Mouse (Mus musculus): ENCODE data around the gene Rapgef5. TPM values are rescaled to one million over a fixed set of nuclear protein-coding genes. Genes with fewer than 3 reads are reported as not detected.

Gene Rapgef5
- 5.8 and 6.3 TPM in 2 replicates for polyA plus RNA-seq (2016; fragmentation: Nextera tagmentation; extraction: Ambion mirVana)

GRCm38 (mm10) chr12:117516179-117516578 is at the start of gene Rapgef5:
Rapgef5 (plus strand) TSS chr12:117516479.
- peaks cover 13% of the 10 kb centered on the region; the same call in 1 of the 2 replicates for H3K4me1 ChIP-seq
- H3K27me3 ChIP-seq (ENCODE audit: low read depth, poor library complexity, severe bottlenecking) = no peaks in the 10 kb centered on the region
- no peaks in the 10 kb centered on the region for H3K36me3 ChIP-seq
- H3K4me3 ChIP-seq = no peak within 1 kb of the TSS
- no peak for DNase-seq (ENCODE audit: low spot score)
- 96% methylated on average over 2 of the region's 2 CpGs for WGBS
- H3K27ac ChIP-seq = no peak within 1 kb of the TSS
- no peaks in the 10 kb centered on the region for H3K9me3 ChIP-seq (replicated peaks)

- no peaks in the 10 kb centered on the region for H3K9me3 ChIP-seq (replicated peaks)
- H3K4me1 ChIP-seq = 0 out of 2 replicates have a peak, but pooled peaks cover 2% of the 10 kb centered on the region
- no peak overlapping the region for H3K27ac ChIP-seq
- H3K36me3 ChIP-seq = no peaks in the 10 kb centered on the region
- WGBS = 75% methylated on average over 5 of the region's 5 CpGs
- H3K27me3 ChIP-seq (ENCODE audit: low read depth, poor library complexity, severe bottlenecking) = no peaks in the 10 kb centered on the region
- no peak for DNase-seq (ENCODE audit: low spot score)
- H3K4me3 ChIP-seq = no peak overlapping the region
These were observed 48.0 kb upstream of the Rapgef5 start for GRCm38 (mm10) chr12:117468329-117468728.

GRCm38 (mm10) chr12:117479014-117479413 is 37.3 kb upstream of the Rapgef5 start:
- Histone ChIP-seq H3K36me3 (no peaks in the 10 kb centered on the region), H3K27ac (no peak overlapping the region), H3K4me1 (peaks cover 3% of the 10 kb centered on the region; the same call in 1 of the 2 replicates), H3K9me3 (replicated peaks) (no peaks in the 10 kb centered on the region), H3K27me3 (ENCODE audit: low read depth, poor library complexity, severe bottlenecking) (no peaks in the 10 kb centered on the region), H3K4me3 (no peak overlapping the region)
- no peak for DNase-seq (ENCODE audit: low spot score)
- 67% methylated on average over 3 of the region's 3 CpGs for WGBS

- H3K36me3 ChIP-seq = no peaks in the 10 kb centered on the region
- no peak overlapping the region for H3K4me3 ChIP-seq
- no peak for DNase-seq (ENCODE audit: low spot score)
- no peaks in the 10 kb centered on the region for H3K9me3 ChIP-seq (replicated peaks)
- no peaks in the 10 kb centered on the region for H3K27me3 ChIP-seq (ENCODE audit: low read depth, poor library complexity, severe bottlenecking)
- WGBS = 77% methylated on average over 7 of the region's 7 CpGs
- no peak overlapping the region for H3K27ac ChIP-seq
- peaks cover 3% of the 10 kb centered on the region; the same call in 1 of the 2 replicates for H3K4me1 ChIP-seq
These were observed 36.6 kb upstream of the Rapgef5 start for GRCm38 (mm10) chr12:117479680-117480079.

- Histone ChIP-seq H3K9me3 (replicated peaks) (no peaks in the 10 kb centered on the region), H3K27me3 (ENCODE audit: low read depth, poor library complexity, severe bottlenecking) (no peaks in the 10 kb centered on the region), H3K4me3 (no peak overlapping the region), H3K4me1 (peaks cover 4% of the 10 kb centered on the region), H3K27ac (no peak overlapping the region), H3K36me3 (no peaks in the 10 kb centered on the region)
- 92% methylated on average over 3 of the region's 3 CpGs for WGBS
- DNase-seq (ENCODE audit: low spot score) = no peak
These were observed 35.3 kb upstream of the Rapgef5 start for GRCm38 (mm10) chr12:117480958-117481357.

- no peak for DNase-seq (ENCODE audit: low spot score)
- Histone ChIP-seq H3K4me3 (no peak overlapping the region), H3K9me3 (replicated peaks) (no peaks in the 10 kb centered on the region), H3K36me3 (no peaks in the 10 kb centered on the region), H3K27me3 (ENCODE audit: low read depth, poor library complexity, severe bottlenecking) (no peaks in the 10 kb centered on the region), H3K27ac (no peak overlapping the region), H3K4me1 (peaks cover 9% of the 10 kb centered on the region)
- 53% methylated on average over 3 of the region's 3 CpGs for WGBS
These were observed 33.6 kb upstream of the Rapgef5 start for GRCm38 (mm10) chr12:117482665-117483064.

GRCm38 (mm10) chr12:117486118-117487057 is 29.9 kb upstream of the Rapgef5 start:
- no peak overlapping the region for H3K4me3 ChIP-seq
- peaks cover 6% of the 10 kb centered on the region; the same call in 1 of the 2 replicates for H3K4me1 ChIP-seq
- H3K27me3 ChIP-seq (ENCODE audit: low read depth, poor library complexity, severe bottlenecking) = no peaks in the 10 kb centered on the region
- no peaks in the 10 kb centered on the region for H3K9me3 ChIP-seq (replicated peaks)
- H3K27ac ChIP-seq = no peak overlapping the region
- WGBS = 85% methylated on average over 4 of the region's 4 CpGs
- DNase-seq (ENCODE audit: low spot score) = no peak
- H3K36me3 ChIP-seq = no peaks in the 10 kb centered on the region

- Histone ChIP-seq H3K4me1 (peaks cover 5% of the 10 kb centered on the region; the same call in 1 of the 2 replicates), H3K36me3 (no peaks in the 10 kb centered on the region), H3K9me3 (replicated peaks) (no peaks in the 10 kb centered on the region), H3K27me3 (ENCODE audit: low read depth, poor library complexity, severe bottlenecking) (no peaks in the 10 kb centered on the region), H3K4me3 (no peak overlapping the region), H3K27ac (no peak overlapping the region)
- WGBS = 73% methylated on average over 3 of the region's 3 CpGs
- DNase-seq (ENCODE audit: low spot score) = no peak
These were observed 19.6 kb upstream of the Rapgef5 start for GRCm38 (mm10) chr12:117496501-117497176.

GRCm38 (mm10) chr12:117497361-117497760 is 18.9 kb upstream of the Rapgef5 start:
- Histone ChIP-seq H3K27me3 (ENCODE audit: low read depth, poor library complexity, severe bottlenecking) (no peaks in the 10 kb centered on the region), H3K4me3 (no peak overlapping the region), H3K36me3 (no peaks in the 10 kb centered on the region), H3K4me1 (peaks cover 5% of the 10 kb centered on the region; the same call in 1 of the 2 replicates), H3K9me3 (replicated peaks) (no peaks in the 10 kb centered on the region), H3K27ac (no peak overlapping the region)
- no peak for DNase-seq (ENCODE audit: low spot score)
- WGBS = 96% methylated on average over 1 of the region's 1 CpGs

GRCm38 (mm10) chr12:117499242-117499641 is 17.0 kb upstream of the Rapgef5 start:
- H3K27me3 ChIP-seq (ENCODE audit: low read depth, poor library complexity, severe bottlenecking) = no peaks in the 10 kb centered on the region
- no peak for DNase-seq (ENCODE audit: low spot score)
- no peaks in the 10 kb centered on the region for H3K9me3 ChIP-seq (replicated peaks)
- 90% methylated on average over 5 of the region's 5 CpGs for WGBS
- no peak overlapping the region for H3K4me3 ChIP-seq
- H3K4me1 ChIP-seq = peaks cover 5% of the 10 kb centered on the region; the same call in 1 of the 2 replicates
- H3K36me3 ChIP-seq = no peaks in the 10 kb centered on the region
- no peak overlapping the region for H3K27ac ChIP-seq

- H3K27me3 ChIP-seq (ENCODE audit: low read depth, poor library complexity, severe bottlenecking) = no peaks in the 10 kb centered on the region
- WGBS = 73% methylated on average over 4 of the region's 4 CpGs
- H3K36me3 ChIP-seq = no peaks in the 10 kb centered on the region
- no peak overlapping the region for H3K4me3 ChIP-seq
- H3K27ac ChIP-seq = no peak overlapping the region
- no peaks in the 10 kb centered on the region for H3K9me3 ChIP-seq (replicated peaks)
- peaks cover 5% of the 10 kb centered on the region; the same call in 1 of the 2 replicates for H3K4me1 ChIP-seq
- no peak for DNase-seq (ENCODE audit: low spot score)
These were observed 15.1 kb upstream of the Rapgef5 start for GRCm38 (mm10) chr12:117501180-117501579.

GRCm38 (mm10) chr12:117502834-117503233 is 13.4 kb upstream of the Rapgef5 start:
- 96% methylated on average over 3 of the region's 3 CpGs for WGBS
- Histone ChIP-seq H3K27ac (no peak overlapping the region), H3K9me3 (replicated peaks) (no peaks in the 10 kb centered on the region), H3K4me1 (no peaks in the 10 kb centered on the region), H3K27me3 (ENCODE audit: low read depth, poor library complexity, severe bottlenecking) (no peaks in the 10 kb centered on the region), H3K4me3 (no peak overlapping the region), H3K36me3 (no peaks in the 10 kb centered on the region)
- DNase-seq (ENCODE audit: low spot score) = no peak

GRCm38 (mm10) chr12:117505163-117505562 is 11.1 kb upstream of the Rapgef5 start:
- no peak overlapping the region for H3K4me3 ChIP-seq
- H3K27me3 ChIP-seq (ENCODE audit: low read depth, poor library complexity, severe bottlenecking) = no peaks in the 10 kb centered on the region
- 79% methylated on average over 2 of the region's 2 CpGs for WGBS
- no peaks in the 10 kb centered on the region for H3K4me1 ChIP-seq
- DNase-seq (ENCODE audit: low spot score) = no peak
- no peak overlapping the region for H3K27ac ChIP-seq
- no peaks in the 10 kb centered on the region for H3K9me3 ChIP-seq (replicated peaks)
- H3K36me3 ChIP-seq = no peaks in the 10 kb centered on the region

Data from limb, embryonic 10.5 days (tissue).